17 mouse cellular contexts compared by ENCODE assay signal in genomic region chr5:64853421-64853820, GRCm38 (mm10). TPM values are rescaled to one million over a fixed set of nuclear protein-coding genes. Genes with fewer than 3 reads are reported as not detected.
DNase-seq lines count a peak whose midpoint lies in the region; ATAC-seq and TF ChIP-seq lines count a peak whose summit lies in the region.
"Had no signal": no experiment of that assay in that cellular context is flagged by ENCODE, and none has a peak within 500 bp of the region (broad histone marks: within the 10 kb centered on the region; RNA-seq: fewer than 3 reads in every experiment).

No protein-coding gene starts in this region.

- no peaks in the 10 kb centered on the region for H3K27me3 ChIP-seq in kidney, adult 2 months (replicated peaks; ENCODE audit: control insufficient read depth, insufficient read depth, low read length)
- H3K27me3 ChIP-seq in lung, embryonic 16.5 days (ENCODE audit: control insufficient read depth, insufficient read depth, low read depth, low read length): no peaks in the 10 kb centered on the region
- no peaks in the 10 kb centered on the region for H3K27me3 ChIP-seq in lung, postnatal 0 days (replicated peaks; ENCODE audit: insufficient read depth, low read length)
- H3K27me3 ChIP-seq in intestine, embryonic 16.5 days (replicated peaks; ENCODE audit: control insufficient read depth, insufficient read depth, low read length): no peaks in the 10 kb centered on the region
- H3K27me3 ChIP-seq: midbrain, embryonic 15.5 days had no signal

- 39% methylated on average over 5 of the region's 5 CpGs for WGBS in kidney, adult 2 months
- 62% methylated on average over 5 of the region's 5 CpGs for WGBS in lung, embryonic 16.5 days
- WGBS in lung, postnatal 0 days: 82% methylated on average over 5 of the region's 5 CpGs
- 74% methylated on average over 5 of the region's 5 CpGs for WGBS in intestine, embryonic 16.5 days

- peak overlapping the region; percentile 25 for H3K27ac ChIP-seq in kidney, adult 2 months (ENCODE audit: insufficient read depth, low read depth, low read length)
- H3K27ac ChIP-seq in lung, embryonic 16.5 days (ENCODE audit: low read length): peak overlapping the region; percentile 80
- H3K27ac ChIP-seq in lung, postnatal 0 days (ENCODE audit: low read length): no peak overlapping the region
- H3K27ac ChIP-seq in intestine, embryonic 16.5 days (ENCODE audit: low read length): peak overlapping the region; percentile 83
- H3K27ac ChIP-seq: layer of hippocampus, adult 2 months; midbrain, embryonic 15.5 days had no signal

- peak; percentile 59 for DNase-seq in kidney, adult 2 months
- DNase-seq in kidney, postnatal 4 days: no peak
- DNase-seq in lung, postnatal 0 days (ENCODE audit: low spot score): no peak
- no peak for DNase-seq in right cerebral cortex, adult 18-20 months
- no peak for DNase-seq in gastrocnemius, adult 8-10 months (ENCODE audit: low spot score in 2 of 2)
- DNase-seq: adrenal gland, postnatal 10 days; cerebellum, adult 9-10 months; heart, postnatal 36 days; liver, postnatal 0 days; right cerebral cortex, postnatal 25 days; thymus, adult 18-20 months had no signal

- no peak overlapping the region for H3K4me2 ChIP-seq in lung, embryonic 16.5 days (ENCODE audit: low read depth, low read length)
- no peak overlapping the region for H3K4me2 ChIP-seq in lung, postnatal 0 days (replicated peaks; ENCODE audit: low read depth, low read length)
- no peak overlapping the region for H3K4me2 ChIP-seq in intestine, embryonic 16.5 days (ENCODE audit: low read depth, low read length)
- H3K4me2 ChIP-seq: midbrain, embryonic 15.5 days had no signal

- no peaks in the 10 kb centered on the region for H3K36me3 ChIP-seq in kidney, adult 2 months (ENCODE audit: control insufficient read depth, insufficient read depth, low read length)
- no peaks in the 10 kb centered on the region for H3K36me3 ChIP-seq in lung, embryonic 16.5 days (ENCODE audit: control insufficient read depth, insufficient read depth, low read length)
- H3K36me3 ChIP-seq in lung, postnatal 0 days (ENCODE audit: insufficient read depth, low read length): no peaks in the 10 kb centered on the region
- no peaks in the 10 kb centered on the region for H3K36me3 ChIP-seq in intestine, embryonic 16.5 days (ENCODE audit: control insufficient read depth, insufficient read depth, low read length)
- H3K36me3 ChIP-seq: midbrain, embryonic 15.5 days had no signal

- H3K9ac ChIP-seq in lung, embryonic 16.5 days (ENCODE audit: low read length): no peak overlapping the region
- no peak overlapping the region for H3K9ac ChIP-seq in lung, postnatal 0 days (replicated peaks; ENCODE audit: low read depth)
- H3K9ac ChIP-seq in intestine, embryonic 16.5 days (ENCODE audit: low read depth, low read length): no peak overlapping the region
- H3K9ac ChIP-seq: liver, postnatal 0 days; midbrain, embryonic 15.5 days had no signal

- H3K4me3 ChIP-seq in kidney, adult 2 months (ENCODE audit: insufficient read depth, low read depth, low read length): no peak overlapping the region
- H3K4me3 ChIP-seq in lung, embryonic 16.5 days (ENCODE audit: low read length): no peak overlapping the region
- H3K4me3 ChIP-seq in lung, postnatal 0 days (ENCODE audit: low read depth, low read length): no peak overlapping the region
- no peak overlapping the region for H3K4me3 ChIP-seq in intestine, embryonic 16.5 days (ENCODE audit: low read length)
- H3K4me3 ChIP-seq: erythroblast, embryonic 14.5 days; layer of hippocampus, adult 2 months; midbrain, embryonic 15.5 days had no signal

- TF ChIP-seq CTCF in kidney, adult 2 months (conservative IDR thresholded peaks at IDR 0.05; ENCODE audit: insufficient read depth, insufficient read length, low read depth, low read length): no peak
- no peak for TF ChIP-seq CTCF in lung, postnatal 0 days (IDR thresholded peaks at IDR 0.05)

- TF ChIP-seq POLR2A in kidney, adult 2 months (IDR thresholded peaks at IDR 0.05; ENCODE audit: low read depth, low read length): no peak

- TF ChIP-seq EP300 in lung, postnatal 0 days (IDR thresholded peaks at IDR 0.05): no peak

- peaks cover 12% of the 10 kb centered on the region for H3K4me1 ChIP-seq in kidney, adult 2 months (ENCODE audit: control insufficient read depth, insufficient read depth, low read length)
- peaks cover 6% of the 10 kb centered on the region for H3K4me1 ChIP-seq in lung, embryonic 16.5 days (replicated peaks; ENCODE audit: control insufficient read depth, insufficient read depth, low read length)
- no peaks in the 10 kb centered on the region for H3K4me1 ChIP-seq in lung, postnatal 0 days (ENCODE audit: insufficient read depth, low read depth, low read length)
- peaks cover 11% of the 10 kb centered on the region for H3K4me1 ChIP-seq in intestine, embryonic 16.5 days (ENCODE audit: control insufficient read depth, insufficient read depth, low read length)
- H3K4me1 ChIP-seq: midbrain, embryonic 15.5 days had no signal

- peaks cover 10% of the 10 kb centered on the region for H3K9me3 ChIP-seq in lung, embryonic 16.5 days (ENCODE audit: control insufficient read depth, low read length)
- H3K9me3 ChIP-seq in lung, postnatal 0 days (ENCODE audit: low read length): no peaks in the 10 kb centered on the region
- H3K9me3 ChIP-seq in intestine, embryonic 16.5 days (ENCODE audit: control insufficient read depth, low read length): no peaks in the 10 kb centered on the region; the same call in none of the 2 replicates

- ATAC-seq in lung, embryonic 16.5 days (ENCODE audit: low read depth): no peak
- ATAC-seq in lung, postnatal 0 days: no peak
- ATAC-seq in intestine, embryonic 16.5 days: no peak
- ATAC-seq: hindbrain, embryonic 16.5 days; liver, postnatal 0 days; midbrain, embryonic 15.5 days had no signal

RNA-seq across cellular contexts. Expression of gene Klf3, which starts 50.2 kb away (rescaled TPM):
- polyA plus RNA-seq in kidney, adult 2 months (2012; rRNA removed): 46.9 and 47.0 TPM in 2 replicates
- polyA plus RNA-seq in lung, embryonic 16.5 days (2015; fragmentation: Nextera tagmentation; extraction: Ambion mirVana): 53.8 and 61.5 TPM in 2 replicates
- polyA plus RNA-seq in lung, postnatal 0 days (2015; fragmentation: Nextera tagmentation; extraction: Ambion mirVana): 89.7 and 104 TPM in 2 replicates
- polyA plus RNA-seq in intestine, embryonic 16.5 days (2015; fragmentation: Nextera tagmentation; extraction: Ambion mirVana): 68.1 and 71.9 TPM in 2 replicates
- total RNA-seq in gastrocnemius, adult 8-10 months (2022): 10 to 100 TPM in 2 of 4 experiments, 1 to 10 TPM in 2; 6.7 to 16.3 (median 10.1) TPM
